Mouse (Mus musculus): ENCODE measurements around the gene Pfkfb2. TPM values are rescaled to one million over a fixed set of nuclear protein-coding genes. Genes with fewer than 3 reads are reported as not detected.
"Not testable (repeated sequence)": the region's sequence is repeated elsewhere in the genome, so short reads cannot be mapped to it uniquely, and the experiment has no call there.

The Pfkfb2 gene
- polyA plus RNA-seq, 1 experiment from 2014 or later: 16.1 TPM

DNA sequence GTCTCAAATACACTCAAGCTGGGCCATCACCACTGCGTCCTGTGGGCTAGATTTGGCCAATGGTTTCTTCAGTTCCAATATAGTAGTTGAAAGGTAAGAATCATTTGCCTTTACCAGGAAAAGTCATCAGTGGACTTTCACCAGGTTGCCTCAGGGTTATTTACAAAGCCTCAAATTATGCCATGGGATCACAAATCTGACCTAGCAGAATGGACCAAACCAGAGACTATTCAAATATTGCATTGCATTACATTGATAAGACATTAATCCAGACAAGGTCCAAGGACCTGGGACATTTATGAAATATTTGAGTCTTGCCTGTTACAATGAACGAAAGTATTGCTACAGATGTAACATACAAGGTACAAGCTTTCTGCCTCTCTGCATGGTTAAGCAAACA is 50.5 kb downstream of the Pfkfb2 start:
- ATAC-seq (ENCODE audit: low FRiP score, low read depth): no peak
- Histone ChIP-seq H3K27ac (replicated peaks) (no peak overlapping the region), H3K36me3 (no peaks in the 10 kb centered on the region), H3K4me1 (no peaks in the 10 kb centered on the region), H3K4me3 (no peak overlapping the region), H3K27me3 (no peaks in the 10 kb centered on the region), H3K9me3 (no peaks in the 10 kb centered on the region), H3K9ac (replicated peaks) (no peak overlapping the region), H3K4me2 (replicated peaks) (no peak overlapping the region)
- WGBS: 71% methylated on average over 2 of the region's 2 CpGs

DNA sequence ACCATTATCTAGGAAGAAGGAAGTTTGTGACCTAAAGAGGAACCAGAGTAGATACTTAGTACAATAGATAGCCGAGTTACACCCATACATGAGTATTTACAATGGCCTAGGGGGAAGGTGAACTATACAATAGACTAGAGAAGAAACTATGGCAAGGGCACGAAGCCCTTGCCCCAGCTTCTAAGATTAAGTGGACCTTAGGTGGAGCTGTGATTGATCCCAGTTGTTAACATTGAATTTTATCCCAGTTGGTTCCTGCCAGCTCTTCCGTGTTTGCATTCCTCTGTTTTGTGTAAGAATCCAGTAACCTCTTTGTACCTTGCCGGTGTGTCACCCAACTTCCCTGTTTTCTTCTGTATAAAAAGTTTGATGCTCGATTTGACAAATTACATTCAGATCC is 65.5 kb downstream of the Pfkfb2 start:
- H3K9ac ChIP-seq (replicated peaks); H3K9me3 ChIP-seq; ATAC-seq (ENCODE audit: low FRiP score, low read depth); H3K4me2 ChIP-seq (replicated peaks); H3K4me1 ChIP-seq; H3K27ac ChIP-seq (replicated peaks); H3K4me3 ChIP-seq; H3K27me3 ChIP-seq; H3K36me3 ChIP-seq: not testable (repeated sequence)
- 85% methylated on average over 5 of the region's 5 CpGs for WGBS

DNA sequence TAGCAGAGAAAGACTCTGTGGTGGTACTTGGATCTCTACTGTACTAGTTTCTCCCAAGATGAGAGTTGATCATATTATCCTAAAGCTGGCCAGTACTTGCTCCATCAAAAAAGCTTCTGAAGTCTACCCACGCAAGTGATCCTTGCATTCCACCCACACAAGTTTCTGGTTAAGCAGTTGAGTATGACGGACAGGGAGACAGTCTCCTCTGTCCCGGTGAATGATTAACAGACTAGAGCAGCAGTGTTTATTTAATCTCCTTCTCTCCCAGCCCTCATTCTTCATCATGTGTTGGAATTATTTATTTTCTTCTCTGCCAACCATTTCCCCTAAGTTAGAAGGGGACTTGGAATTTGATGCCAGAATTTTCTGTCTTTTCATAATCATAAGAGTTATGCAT is 67.6 kb downstream of the Pfkfb2 start, which contains the start of gene C4bp:
C4bp (minus strand) TSS at position 179 of the 400 bp plus-strand sequence.
- no peak within 1 kb of the TSS for H3K4me2 ChIP-seq (replicated peaks)
- no peaks in the 10 kb centered on the region for H3K27me3 ChIP-seq
- no peak for ATAC-seq (ENCODE audit: low FRiP score, low read depth)
- H3K9me3 ChIP-seq: no peaks in the 10 kb centered on the region
- H3K4me1 ChIP-seq: no peaks in the 10 kb centered on the region
- H3K9ac ChIP-seq (replicated peaks): no peak within 1 kb of the TSS
- no peak within 1 kb of the TSS for H3K4me3 ChIP-seq
- 89% methylated on average over 3 of the region's 3 CpGs for WGBS
- no peaks in the 10 kb centered on the region for H3K36me3 ChIP-seq
- no peak within 1 kb of the TSS for H3K27ac ChIP-seq (replicated peaks)

DNA sequence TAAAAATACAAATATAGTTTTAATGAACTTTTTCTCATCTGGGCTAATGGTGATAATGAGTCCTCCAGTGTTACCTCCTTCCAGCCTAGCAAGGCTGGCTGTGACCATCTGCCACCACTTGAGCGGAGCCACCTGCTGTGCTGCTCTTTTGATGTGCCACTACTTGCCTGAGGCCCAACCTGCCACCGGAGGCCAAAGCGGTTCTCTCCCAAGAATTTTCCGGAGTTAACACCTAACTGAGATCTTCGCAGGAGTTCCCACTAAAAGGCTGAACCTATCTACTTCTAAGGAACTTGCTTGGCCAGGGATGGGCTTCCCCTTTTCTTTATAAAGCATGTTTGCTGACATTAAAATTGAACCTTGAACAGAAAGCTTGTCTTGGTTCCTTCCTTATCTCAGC is 69.4 kb downstream of the Pfkfb2 start:
- not testable (repeated sequence) for H3K27ac ChIP-seq (replicated peaks); H3K36me3 ChIP-seq; H3K4me2 ChIP-seq (replicated peaks); H3K9ac ChIP-seq (replicated peaks); H3K9me3 ChIP-seq; ATAC-seq (ENCODE audit: low FRiP score, low read depth); H3K4me3 ChIP-seq; H3K4me1 ChIP-seq; H3K27me3 ChIP-seq
- WGBS: 51% methylated on average over 5 of the region's 5 CpGs

DNA sequence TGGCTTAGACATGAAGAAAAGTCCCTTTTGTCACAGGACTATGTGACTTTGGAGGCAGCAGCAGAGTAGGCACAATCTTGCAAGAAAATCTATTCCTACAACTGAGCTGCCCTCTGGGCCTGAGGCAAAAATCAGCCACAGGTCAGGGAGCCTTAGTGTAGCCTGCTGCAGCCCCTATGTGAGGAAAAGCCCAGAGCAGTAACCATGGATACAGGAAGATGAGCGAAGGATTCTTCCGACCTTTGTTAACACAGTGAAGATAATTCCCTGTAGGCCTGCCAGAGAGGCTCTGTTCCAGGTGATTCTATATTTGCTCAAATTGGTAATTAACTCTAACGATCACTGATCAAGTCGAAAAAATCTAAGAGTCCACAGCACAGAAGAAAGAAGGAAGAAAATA is 85.0 kb downstream of the Pfkfb2 start:
- 43% methylated on average over 4 of the region's 4 CpGs for WGBS
- Histone ChIP-seq H3K4me1 (no peaks in the 10 kb centered on the region), H3K27me3 (no peaks in the 10 kb centered on the region), H3K4me2 (replicated peaks) (no peak overlapping the region), H3K9ac (replicated peaks) (no peak overlapping the region), H3K4me3 (no peak overlapping the region), H3K9me3 (no peaks in the 10 kb centered on the region), H3K36me3 (no peaks in the 10 kb centered on the region), H3K27ac (replicated peaks) (no peak overlapping the region)
- no peak for ATAC-seq (ENCODE audit: low FRiP score, low read depth)

DNA sequence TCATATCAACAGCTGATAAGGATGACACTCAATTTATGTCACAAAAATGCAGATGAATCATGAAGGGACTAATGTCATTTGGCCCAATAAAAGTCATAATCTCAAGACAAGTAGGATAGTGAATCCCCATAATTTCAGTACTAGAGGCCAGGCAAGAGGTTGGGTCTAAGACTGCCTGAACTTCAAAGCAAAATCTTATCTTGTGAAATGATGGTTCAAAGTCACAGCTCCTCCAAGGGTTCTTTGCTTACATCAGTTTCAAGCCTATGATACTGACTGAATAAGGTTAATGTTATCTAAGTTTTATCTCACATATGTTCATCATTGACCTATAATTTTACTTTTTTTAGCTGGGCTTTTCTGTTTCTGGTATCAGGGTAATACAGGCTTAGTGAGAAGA is 88.1 kb downstream of the Pfkfb2 start:
- H3K4me1 ChIP-seq: no peaks in the 10 kb centered on the region
- no peak overlapping the region for H3K27ac ChIP-seq (replicated peaks)
- H3K36me3 ChIP-seq: no peaks in the 10 kb centered on the region
- H3K9ac ChIP-seq (replicated peaks): no peak overlapping the region
- no peak overlapping the region for H3K4me2 ChIP-seq (replicated peaks)
- no peak for ATAC-seq (ENCODE audit: low FRiP score, low read depth)
- H3K4me3 ChIP-seq: no peak overlapping the region
- H3K27me3 ChIP-seq: no peaks in the 10 kb centered on the region
- no peaks in the 10 kb centered on the region for H3K9me3 ChIP-seq

Other genes with a start within 250 kb of the Pfkfb2 start
- not detected in 2 replicates for gene Zp3r, start 99.6 kb downstream of the Pfkfb2 start, polyA plus RNA-seq (2016; fragmentation: Nextera tagmentation; extraction: Ambion mirVana)
- not detected in 2 replicates for gene C4bp, start 67.6 kb downstream of the Pfkfb2 start, polyA plus RNA-seq (2016; fragmentation: Nextera tagmentation; extraction: Ambion mirVana)
- gene Gm29427, start 13.5 kb downstream of the Pfkfb2 start, polyA plus RNA-seq (2016; fragmentation: Nextera tagmentation; extraction: Ambion mirVana): not detected in 2 replicates
- gene Yod1, start 11.9 kb downstream of the Pfkfb2 start, polyA plus RNA-seq (2016; fragmentation: Nextera tagmentation; extraction: Ambion mirVana): 22.2 and 22.4 TPM in 2 replicates
- gene AA986860, start 2.7 kb upstream of the Pfkfb2 start, polyA plus RNA-seq (2016; fragmentation: Nextera tagmentation; extraction: Ambion mirVana): 0.54 and 0.56 TPM in 2 replicates
- not detected in 2 replicates for gene Fcamr, start 71.6 kb upstream of the Pfkfb2 start, polyA plus RNA-seq (2016; fragmentation: Nextera tagmentation; extraction: Ambion mirVana)
- not detected in 2 replicates for gene Pigr, start 97.4 kb upstream of the Pfkfb2 start, polyA plus RNA-seq (2016; fragmentation: Nextera tagmentation; extraction: Ambion mirVana)
- 0.48 TPM in 1 of 2 replicates, not detected in the other for gene Fcmr, start 136.4 kb upstream of the Pfkfb2 start, polyA plus RNA-seq (2016; fragmentation: Nextera tagmentation; extraction: Ambion mirVana)
- not detected in 2 replicates for gene Il24, start 158.2 kb upstream of the Pfkfb2 start, polyA plus RNA-seq (2016; fragmentation: Nextera tagmentation; extraction: Ambion mirVana)
- gene Il20, start 182.2 kb upstream of the Pfkfb2 start, polyA plus RNA-seq (2016; fragmentation: Nextera tagmentation; extraction: Ambion mirVana): not detected in 2 replicates
- not detected in 2 replicates for gene Il19, start 210.9 kb upstream of the Pfkfb2 start, polyA plus RNA-seq (2016; fragmentation: Nextera tagmentation; extraction: Ambion mirVana)